Mouse (Mus musculus) bone marrow, adult 2 months (tissue): ENCODE data around the gene Gabarapl2.
A peak's percentile ranks its signal among the peaks of the same experiment; 100 is the strongest.

Experiments used
- CTCF ChIP-seq: fragments of 200-500 bp; IDR thresholded peaks from 2 replicates; pipeline ENCODE4 v1.5.1; 2011; ENCODE audit warnings: low read length, control low read depth; ENCODE audit not compliant: control insufficient read depth, insufficient read depth
- POLR2A ChIP-seq: fragments of 200-500 bp; IDR thresholded peaks from 2 replicates; pipeline ENCODE4 v1.6.1; 2011; ENCODE audit warnings: low read depth, mild to moderate bottlenecking, control low read depth, low read length, borderline replicate concordance; ENCODE audit not compliant: control insufficient read depth

DNA sequence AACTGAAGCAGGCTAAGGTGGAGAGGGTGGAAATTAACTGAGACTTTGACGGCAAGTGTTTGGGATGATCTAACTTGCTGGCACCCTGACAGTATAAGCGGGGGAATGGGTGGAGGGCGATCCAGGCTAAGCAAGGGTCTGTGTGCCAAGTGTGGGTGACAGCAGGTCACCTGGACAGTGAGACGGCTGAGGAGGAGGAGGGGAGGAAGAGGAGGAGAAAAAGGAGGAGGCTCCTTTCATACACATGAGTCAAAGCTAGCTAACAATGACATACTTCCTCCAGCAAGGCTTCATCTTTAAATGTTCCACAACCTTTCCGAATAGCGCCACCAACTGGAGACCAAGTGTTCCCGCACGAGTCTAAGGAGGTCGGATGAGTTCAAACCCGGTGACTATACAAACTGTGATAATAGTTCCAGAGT, 17.1 kb upstream of the Gabarapl2 start:
- TF ChIP-seq CTCF = peak; percentile 53
- TF ChIP-seq POLR2A = no peak
